ENCODE assay signal across 8 mouse cellular contexts in genomic region chr7:68129546-68130253, GRCm38 (mm10).
DNase-seq lines count a peak whose midpoint lies in the region; ATAC-seq and TF ChIP-seq lines count a peak whose summit lies in the region.

No protein-coding gene starts in this region.

- peak overlapping the region; percentile 38 for H3K4me3 ChIP-seq in C2C12 (ENCODE audit: insufficient read depth, poor library complexity, severe bottlenecking)
- peak overlapping the region; percentile 75 to 85 for H3K4me3 ChIP-seq in heart, embryonic 14.5 days (ENCODE audit: control insufficient read depth in 1 of 2, insufficient read depth in 1 of 2, low read depth in 1 of 2, low read length in 2 of 2)
- H3K4me3 ChIP-seq in liver, embryonic 14.5 days (ENCODE audit: insufficient read depth in 1 of 2, low read depth in 2 of 2, low read length in 2 of 2) = peak overlapping the region; percentile 72 to 95
- peak overlapping the region; percentile 68 for H3K4me3 ChIP-seq in neural tube, embryonic 11.5 days (ENCODE audit: low read depth, low read length)
- peak overlapping the region; percentile 48 for H3K4me3 ChIP-seq in stomach, postnatal 0 days (ENCODE audit: low read depth, low read length)

- H3K27ac ChIP-seq in heart, embryonic 14.5 days (replicated peaks in 1 of 2; ENCODE audit: control insufficient read depth in 1 of 2, insufficient read depth in 1 of 2, low read depth in 2 of 2, low read length in 2 of 2) = peak overlapping the region; percentile 72 to 85
- peak overlapping the region; percentile 92 for H3K27ac ChIP-seq in liver, embryonic 14.5 days
- peak overlapping the region; percentile 71 for H3K27ac ChIP-seq in neural tube, embryonic 11.5 days (ENCODE audit: low read depth, low read length)
- H3K27ac ChIP-seq in stomach, postnatal 0 days (replicated peaks) = peak overlapping the region; percentile 91

- 0 out of 2 replicates have a peak, but pooled peaks have one; percentile 38 for TF ChIP-seq EP300 in liver, embryonic 14.5 days (IDR thresholded peaks at IDR 0.05; ENCODE audit: low read depth)
- TF ChIP-seq EP300 in stomach, postnatal 0 days (optimal IDR thresholded peaks at IDR 0.05) = peak; percentile 66

- TF ChIP-seq CTCF in C2C12 (IDR thresholded peaks at IDR 0.05; ENCODE audit: control insufficient read depth, insufficient read depth, insufficient read length) = no peak
- no peak for TF ChIP-seq CTCF in liver, embryonic 14.5 days (IDR thresholded peaks at IDR 0.05; ENCODE audit: low read depth)
- TF ChIP-seq CTCF in stomach, postnatal 0 days (IDR thresholded peaks at IDR 0.05; ENCODE audit: low read depth) = peak; percentile 13; the same call in 1 of the 2 replicates

- H3ac ChIP-seq in C2C12 (ENCODE audit: control insufficient read depth, insufficient read length, low read depth) = peak overlapping the region; percentile 62

- peaks cover 12% of the 10 kb centered on the region for H3K79me3 ChIP-seq in C2C12 (ENCODE audit: low read depth)

- H3K4me2 ChIP-seq in heart, embryonic 14.5 days (ENCODE audit: low read length) = peak overlapping the region; percentile 97
- H3K4me2 ChIP-seq in liver, embryonic 14.5 days (ENCODE audit: low read depth) = peak overlapping the region; percentile 89
- peak overlapping the region; percentile 72 for H3K4me2 ChIP-seq in neural tube, embryonic 11.5 days (ENCODE audit: low read depth)
- peak overlapping the region; percentile 72 for H3K4me2 ChIP-seq in stomach, postnatal 0 days (replicated peaks; ENCODE audit: low read depth)

- peak; percentile 70 for ATAC-seq in erythroid progenitor cell, adult 5-6 weeks (replicated peaks; ENCODE audit: low FRiP score, poor library complexity, severe bottlenecking)
- no peak for ATAC-seq in heart, embryonic 14.5 days (ENCODE audit: insufficient number of reproducible peaks, insufficient read depth, low FRiP score, low read depth)
- peak; percentile 19; the same call in 1 of the 2 replicates for ATAC-seq in liver, embryonic 14.5 days (ENCODE audit: insufficient read depth)
- peak; percentile 55 for ATAC-seq in neural tube, embryonic 11.5 days (ENCODE audit: insufficient read depth, low FRiP score, low TSS enrichment)
- ATAC-seq in stomach, postnatal 0 days (ENCODE audit: low FRiP score, low TSS enrichment) = peak; percentile 74

- peak overlapping the region; percentile 76 for H3K9ac ChIP-seq in heart, embryonic 14.5 days (ENCODE audit: low read length)
- peak overlapping the region; percentile 83 for H3K9ac ChIP-seq in liver, embryonic 14.5 days (replicated peaks)
- peak overlapping the region; percentile 56 for H3K9ac ChIP-seq in neural tube, embryonic 11.5 days (ENCODE audit: low read length)
- peak overlapping the region; percentile 55 for H3K9ac ChIP-seq in stomach, postnatal 0 days (ENCODE audit: low read length)

- no peaks in the 10 kb centered on the region for H3K36me3 ChIP-seq in C2C12 (ENCODE audit: control insufficient read depth, insufficient read depth)
- H3K36me3 ChIP-seq in heart, embryonic 14.5 days (ENCODE audit: control insufficient read depth, insufficient read depth, low read length) = no peaks in the 10 kb centered on the region
- H3K36me3 ChIP-seq in liver, embryonic 14.5 days (replicated peaks; ENCODE audit: control insufficient read depth, insufficient read depth, low read depth) = no peaks in the 10 kb centered on the region
- no peaks in the 10 kb centered on the region for H3K36me3 ChIP-seq in neural tube, embryonic 11.5 days (ENCODE audit: control insufficient read depth, insufficient read depth, low read length)
- H3K36me3 ChIP-seq in stomach, postnatal 0 days (ENCODE audit: control insufficient read depth, insufficient read depth, low read length) = no peaks in the 10 kb centered on the region

- H3K4me1 ChIP-seq in heart, embryonic 14.5 days (ENCODE audit: control insufficient read depth in 2 of 2, insufficient read depth in 2 of 2, low read length in 2 of 2) = peaks cover 14 to 46% of the 10 kb centered on the region in 2 experiments
- peaks cover 15 to 30% of the 10 kb centered on the region in 2 experiments for H3K4me1 ChIP-seq in liver, embryonic 14.5 days (replicated peaks; ENCODE audit: control insufficient read depth in 2 of 2, insufficient read depth in 2 of 2, low read length in 1 of 2)
- peaks cover 11% of the 10 kb centered on the region for H3K4me1 ChIP-seq in neural tube, embryonic 11.5 days (ENCODE audit: control insufficient read depth, insufficient read depth, low read length)
- H3K4me1 ChIP-seq in stomach, postnatal 0 days (replicated peaks; ENCODE audit: control insufficient read depth, insufficient read depth) = 0 out of 2 replicates have a peak, but pooled peaks cover 6% of the 10 kb centered on the region

- H3K79me2 ChIP-seq in C2C12 (ENCODE audit: control insufficient read depth, insufficient read depth) = peaks cover 33% of the 10 kb centered on the region

- 5% methylated on average over 19 of the region's 19 CpGs for WGBS in heart, embryonic 14.5 days
- under 1% methylated on average over 19 of the region's 19 CpGs for WGBS in liver, embryonic 14.5 days (ENCODE audit: insufficient replicate concordance)
- WGBS in neural tube, embryonic 11.5 days = 2% methylated on average over 19 of the region's 19 CpGs
- 2% methylated on average over 19 of the region's 19 CpGs for WGBS in stomach, postnatal 0 days

- DNase-seq in brain, embryonic 18.5 days (ENCODE audit: low read depth, low spot score) = peak; percentile 89
- DNase-seq in kidney, postnatal 25 days = peak; percentile 92 to 93
- DNase-seq in liver, embryonic 14.5 days (ENCODE audit: low read depth in 3 of 3, low spot score in 3 of 3) = peak; percentile 78 to 81 (median 80)
- DNase-seq in neural tube, embryonic 11.5 days (ENCODE audit: low spot score) = peak; percentile 91
- peak; percentile 92 for DNase-seq in stomach, postnatal 0 days (ENCODE audit: low spot score)

- H3K9me3 ChIP-seq in heart, embryonic 14.5 days (ENCODE audit: control insufficient read depth, low read length) = no peaks in the 10 kb centered on the region
- H3K9me3 ChIP-seq in liver, embryonic 14.5 days (ENCODE audit: control insufficient read depth, low read length) = no peaks in the 10 kb centered on the region
- no peaks in the 10 kb centered on the region for H3K9me3 ChIP-seq in neural tube, embryonic 11.5 days (ENCODE audit: control insufficient read depth, low read length)
- no peaks in the 10 kb centered on the region for H3K9me3 ChIP-seq in stomach, postnatal 0 days (ENCODE audit: control insufficient read depth, low read length)

- H3K27me3 ChIP-seq in C2C12 (ENCODE audit: control insufficient read depth, insufficient read depth, insufficient read length) = no peaks in the 10 kb centered on the region
- no peaks in the 10 kb centered on the region for H3K27me3 ChIP-seq in heart, embryonic 14.5 days (ENCODE audit: control insufficient read depth, insufficient read depth, low read length)
- H3K27me3 ChIP-seq in liver, embryonic 14.5 days (ENCODE audit: control insufficient read depth, insufficient read depth, low read length) = no peaks in the 10 kb centered on the region; the same call in 1 of the 2 replicates
- no peaks in the 10 kb centered on the region for H3K27me3 ChIP-seq in neural tube, embryonic 11.5 days (ENCODE audit: control insufficient read depth, insufficient read depth, low read length)
- no peaks in the 10 kb centered on the region for H3K27me3 ChIP-seq in stomach, postnatal 0 days (ENCODE audit: control insufficient read depth, insufficient read depth, low read length)

TF ChIP-seq in C2C12, 6 proteins besides CTCF, POLR2A, EP300 and RAD21:
- TF ChIP-seq MYOD1 (IDR thresholded peaks at IDR 0.05; ENCODE audit: control insufficient read depth, insufficient read length, low read depth) = no peak
- peak; percentile 44 for TF ChIP-seq MAX (IDR thresholded peaks at IDR 0.05)
